Mouse (Mus musculus) gastrocnemius, adult 18-20 months (tissue): ENCODE data around the gene Efcab7. TPM values are rescaled to one million over a fixed set of nuclear protein-coding genes. Genes with fewer than 3 reads are reported as not detected.

Experiments used
- DNase-seq: peaks from one replicate; pipeline ENCODE4 v3.0.0; 2021; ENCODE audit warnings: low spot score
- long read RNA-seq, 2 experiments: library from polyadenylated mRNA; stranded (forward); transcript quantifications; one replicate each; pipeline ENCODE4 v2.0.0; 2021
- total RNA-seq, 2 experiments: library from RNA; stranded (reverse); gene quantifications; 2 replicates each; pipeline ENCODE4 v1.2.3; 2021

The Efcab7 gene
- 1 to 10 TPM in 1 of 2 experiments, under 1 TPM in 1; 0.43 to 1.4 TPM for total RNA-seq
- long read RNA-seq, experiment 1, result 0 reads
- long read RNA-seq, experiment 2, result 0 reads

- peak; percentile 81 for DNase-seq
Observed at GRCm38 (mm10) chr4:99829094-99830073, at the start of gene Efcab7. Gene Efcab7 (plus strand): TSS chr4:99829198.

- DNase-seq, result no peak
Observed at GRCm38 (mm10) chr4:99792365-99792764, 36.6 kb upstream of the Efcab7 start.

- DNase-seq, result no peak
Observed at GRCm38 (mm10) chr4:99816697-99817460, 12.1 kb upstream of the Efcab7 start.

- DNase-seq, result no peak
Observed at GRCm38 (mm10) chr4:99828337-99828736, 661 bp upstream of the Efcab7 start.

GRCm38 (mm10) chr4:99828739-99829093, 282 bp upstream of the Efcab7 start:
- DNase-seq, result no peak

GRCm38 (mm10) chr4:99881882-99882281, 52.9 kb downstream of the Efcab7 start:
- peak; percentile 9 for DNase-seq

- no peak for DNase-seq
Observed at GRCm38 (mm10) chr4:99882405-99882804, 53.4 kb downstream of the Efcab7 start.

GRCm38 (mm10) chr4:99913894-99914451, 85.0 kb downstream of the Efcab7 start:
- peak; percentile 36 for DNase-seq

- DNase-seq, result no peak
Observed at GRCm38 (mm10) chr4:99926380-99926779, 97.4 kb downstream of the Efcab7 start.

GRCm38 (mm10) chr4:99928521-99928920, 99.5 kb downstream of the Efcab7 start:
- no peak for DNase-seq

- DNase-seq, result peak; percentile 93
Observed at GRCm38 (mm10) chr4:99929149-99929612, 100.2 kb downstream of the Efcab7 start, which contains the start of gene Pgm1. Gene Pgm1 (plus strand): TSS chr4:99929414.

- peak; percentile 94 for DNase-seq
Observed at GRCm38 (mm10) chr4:99929613-99930517, 100.9 kb downstream of the Efcab7 start, which contains the start of gene Itgb3bp. Gene Itgb3bp (minus strand): TSS chr4:99929813.

GRCm38 (mm10) chr4:99930518-99931239, 101.7 kb downstream of the Efcab7 start:
- peak; percentile 56 for DNase-seq

GRCm38 (mm10) chr4:99931240-99931580, 102.2 kb downstream of the Efcab7 start:
- no peak for DNase-seq

GRCm38 (mm10) chr4:99931807-99932206, 102.8 kb downstream of the Efcab7 start:
- DNase-seq, result peak; percentile 60

GRCm38 (mm10) chr4:99934859-99935258, 105.9 kb downstream of the Efcab7 start:
- no peak for DNase-seq

GRCm38 (mm10) chr4:99936278-99936677, 107.3 kb downstream of the Efcab7 start:
- DNase-seq, result peak; percentile 52

- DNase-seq, result no peak
Observed at GRCm38 (mm10) chr4:99939711-99940505, 110.9 kb downstream of the Efcab7 start.
